Mouse (Mus musculus) embryonic facial prominence, embryonic 12.5 days (tissue): ENCODE results near the gene Mamdc2. TPM values are rescaled to one million over a fixed set of nuclear protein-coding genes. Genes with fewer than 3 reads are reported as not detected.

Experiments
- ATAC-seq: fragments of 200-750 bp; cut with Nextera tagmentation; 2 replicates; pipeline ENCODE4 v1.8.0; 2017; ENCODE audit not compliant: insufficient number of reproducible peaks, insufficient read depth, low FRiP score, low TSS enrichment
- H3K27ac ChIP-seq: fragments of 300-500 bp; sonication (generic); 2 replicates; pipeline ENCODE4 v1.5.1; 2016; ENCODE audit warnings: mild to moderate bottlenecking
- H3K27me3 ChIP-seq: fragments of 300-500 bp; sonication (generic); 2 replicates; pipeline ENCODE4 v1.6.1; 2016; ENCODE audit warnings: mild to moderate bottlenecking, moderate library complexity
- H3K36me3 ChIP-seq: fragments of 300-500 bp; sonication (generic); 2 replicates; pipeline ENCODE4 v1.6.1; 2016; ENCODE audit warnings: mild to moderate bottlenecking
- H3K4me1 ChIP-seq: fragments of 300-500 bp; sonication (generic); 2 replicates; pipeline ENCODE4 v1.6.1; 2016
- H3K4me2 ChIP-seq: fragments of 300-500 bp; sonication (generic); replicated peaks from 2 replicates; pipeline ENCODE4 v1.6.1; 2016; ENCODE audit warnings: mild to moderate bottlenecking, moderate library complexity
- H3K4me3 ChIP-seq: fragments of 300-500 bp; sonication (generic); 2 replicates; pipeline ENCODE4 v1.5.1; 2016; ENCODE audit warnings: mild to moderate bottlenecking
- H3K9ac ChIP-seq: fragments of 300-500 bp; sonication (generic); 2 replicates; pipeline ENCODE4 v1.6.1; 2016; ENCODE audit warnings: mild to moderate bottlenecking, moderate library complexity
- H3K9me3 ChIP-seq: fragments of 300-500 bp; sonication (generic); 2 replicates; pipeline ENCODE4 v1.6.1; 2016; ENCODE audit warnings: mild to moderate bottlenecking, moderate library complexity
- WGBS: fragments of 180-500 bp; shearing (Covaris S2); methylation state at CpG from one replicate; pipeline ENCODE4 v1.1.7; 2016; 5-methylcytosine and 5-hydroxymethylcytosine counted together
- polyA plus RNA-seq: library from polyadenylated mRNA; unstranded; fragments of >200 nt; fragmentation: Nextera tagmentation; extraction: Ambion mirVana; gene quantifications from 2 replicates; pipeline ENCODE4 v1.2.1, GENCODE M21; 2016

Mamdc2 gene
- polyA plus RNA-seq, 1 experiment from 2014 or later, result 1.2 TPM

DNA sequence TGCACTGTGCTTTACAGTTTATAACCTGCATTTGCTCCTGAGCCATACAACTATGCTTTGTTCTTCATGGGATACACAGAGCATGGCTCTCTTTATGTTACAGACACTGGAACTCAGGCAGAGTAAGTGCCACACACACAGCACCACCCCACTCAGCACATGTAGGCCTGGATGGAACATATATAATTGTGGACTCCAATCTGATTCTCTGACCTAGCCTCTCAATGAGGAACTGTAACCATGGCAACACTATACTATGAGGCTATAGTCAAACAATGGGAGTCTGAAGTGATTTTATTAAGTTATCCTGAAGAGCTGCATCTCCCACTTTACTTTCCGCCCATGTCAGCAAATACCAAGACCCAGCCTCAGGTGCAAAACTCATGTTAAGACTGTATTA, 30.6 kb downstream of the Mamdc2 start:
- no peaks in the 10 kb centered on the region for H3K9me3 ChIP-seq
- ATAC-seq, result no peak
- no peak overlapping the region for H3K4me3 ChIP-seq
- H3K36me3 ChIP-seq, result no peaks in the 10 kb centered on the region
- H3K9ac ChIP-seq, result no peak overlapping the region
- no peaks in the 10 kb centered on the region for H3K27me3 ChIP-seq
- H3K27ac ChIP-seq, result no peak overlapping the region
- 86% methylated on average over 1 of the region's 1 CpGs for WGBS
- H3K4me2 ChIP-seq, result no peak overlapping the region
- no peaks in the 10 kb centered on the region for H3K4me1 ChIP-seq

DNA sequence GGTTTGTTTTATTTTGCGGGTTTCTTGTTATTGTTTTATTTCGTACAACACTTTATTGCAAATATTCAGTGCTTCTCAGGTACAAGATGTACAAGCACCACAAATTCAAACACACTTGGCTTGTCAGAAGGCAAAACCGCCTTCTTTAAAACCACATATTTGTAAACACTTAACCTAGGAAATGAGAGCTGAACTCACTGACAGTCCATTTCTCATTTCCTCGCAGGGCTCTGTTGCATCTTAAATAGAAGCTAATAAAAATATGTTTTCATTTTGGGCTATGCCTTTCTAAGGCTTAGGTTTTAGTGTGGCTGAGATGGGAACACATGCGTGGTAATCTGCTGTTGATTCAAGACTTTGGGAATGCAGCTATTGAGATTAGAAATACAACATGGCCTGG, 37.4 kb downstream of the Mamdc2 start:
- no peak for ATAC-seq
- H3K4me3 ChIP-seq, result no peak overlapping the region
- H3K4me2 ChIP-seq, result no peak overlapping the region
- H3K36me3 ChIP-seq, result no peaks in the 10 kb centered on the region
- H3K27me3 ChIP-seq, result no peaks in the 10 kb centered on the region
- H3K9ac ChIP-seq, result no peak overlapping the region
- H3K27ac ChIP-seq, result no peak overlapping the region
- no peaks in the 10 kb centered on the region for H3K9me3 ChIP-seq
- WGBS, result 87% methylated on average over 5 of the region's 5 CpGs
- no peaks in the 10 kb centered on the region for H3K4me1 ChIP-seq

DNA sequence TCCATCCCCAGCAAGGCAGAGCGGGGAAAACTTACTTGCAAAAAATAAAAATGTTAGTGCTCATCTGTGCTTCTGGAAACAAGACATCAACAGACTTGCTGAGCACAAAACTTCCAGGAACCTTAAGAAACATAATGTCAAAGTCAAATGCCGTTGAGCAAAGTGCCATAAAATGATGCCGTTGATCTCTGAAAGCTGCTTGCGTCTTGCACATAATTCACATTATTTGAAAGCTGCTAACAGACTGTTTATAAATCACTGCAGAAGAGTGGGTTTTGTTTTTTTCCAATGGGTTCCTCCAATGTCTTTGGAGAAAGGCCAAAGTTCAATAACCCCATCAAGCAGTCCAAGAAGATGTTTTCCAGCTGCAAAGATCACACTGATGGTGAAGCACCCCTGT, 37.9 kb downstream of the Mamdc2 start:
- H3K4me1 ChIP-seq, result no peaks in the 10 kb centered on the region
- no peaks in the 10 kb centered on the region for H3K27me3 ChIP-seq
- H3K27ac ChIP-seq, result no peak overlapping the region
- WGBS, result 73% methylated on average over 4 of the region's 4 CpGs
- no peak overlapping the region for H3K4me3 ChIP-seq
- no peak for ATAC-seq
- no peaks in the 10 kb centered on the region for H3K9me3 ChIP-seq
- no peak overlapping the region for H3K9ac ChIP-seq
- H3K36me3 ChIP-seq, result no peaks in the 10 kb centered on the region
- no peak overlapping the region for H3K4me2 ChIP-seq

DNA sequence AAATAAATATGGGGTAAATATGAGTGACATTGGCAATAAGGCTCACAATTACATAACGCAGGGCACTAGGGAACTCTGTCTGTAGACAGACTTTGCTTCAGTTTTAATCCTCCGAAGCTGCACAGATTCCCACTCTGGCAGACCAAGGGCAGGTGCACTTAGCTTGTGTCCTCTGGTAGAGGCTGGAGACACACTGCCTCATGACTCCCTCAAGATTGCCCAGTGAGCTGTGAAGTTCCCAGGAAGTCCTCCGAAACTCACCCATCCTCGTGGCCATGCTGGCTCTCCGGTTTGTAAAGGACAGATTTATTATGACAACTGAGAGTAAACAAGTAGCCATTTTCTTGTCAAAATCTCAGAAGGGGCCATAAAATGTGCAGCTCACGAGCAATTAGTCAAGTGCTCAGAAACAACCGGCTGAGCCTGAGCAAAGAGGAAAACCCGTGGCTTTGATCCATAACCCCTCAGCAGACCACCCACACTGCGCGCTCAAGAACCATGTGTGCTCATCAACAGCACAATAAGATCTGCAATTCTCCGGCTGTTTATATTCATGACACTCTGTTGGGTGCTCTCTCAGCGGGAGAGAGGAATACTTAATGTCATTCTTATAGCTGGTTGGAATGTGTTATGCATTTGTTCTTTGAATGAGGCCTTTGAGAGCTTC, 46.6 kb downstream of the Mamdc2 start:
- Histone ChIP-seq H3K27ac (no peak overlapping the region), H3K4me3 (no peak overlapping the region), H3K27me3 (no peaks in the 10 kb centered on the region), H3K9ac (no peak overlapping the region), H3K36me3 (no peaks in the 10 kb centered on the region), H3K9me3 (no peaks in the 10 kb centered on the region), H3K4me2 (no peak overlapping the region), H3K4me1 (no peaks in the 10 kb centered on the region)
- ATAC-seq, result no peak
- WGBS, result 56% methylated on average over 12 of the region's 12 CpGs

DNA sequence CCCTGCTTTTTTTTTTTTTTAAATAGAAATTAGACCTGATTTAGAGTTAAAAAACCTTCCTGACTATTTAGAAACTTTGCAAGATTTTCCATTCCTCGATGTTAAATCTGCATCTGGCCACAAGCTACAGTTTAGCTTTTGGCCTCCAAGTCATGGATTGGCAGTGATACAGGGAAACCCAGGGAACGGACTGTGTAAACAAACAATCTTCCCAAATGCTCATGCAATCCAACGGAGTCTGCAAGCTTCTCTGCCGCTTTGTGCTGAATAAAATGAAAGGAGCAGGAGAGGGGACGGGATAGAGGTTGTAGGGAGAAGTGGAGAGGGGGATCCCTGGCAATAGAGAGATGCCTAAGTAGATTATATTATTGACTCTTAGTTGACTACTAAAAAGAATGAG, 47.8 kb downstream of the Mamdc2 start:
- no peaks in the 10 kb centered on the region for H3K4me1 ChIP-seq
- H3K9ac ChIP-seq, result no peak overlapping the region
- H3K36me3 ChIP-seq, result no peaks in the 10 kb centered on the region
- no peak overlapping the region for H3K4me2 ChIP-seq
- ATAC-seq, result no peak
- H3K4me3 ChIP-seq, result no peak overlapping the region
- no peak overlapping the region for H3K27ac ChIP-seq
- WGBS, result 68% methylated on average over 5 of the region's 5 CpGs
- H3K27me3 ChIP-seq, result no peaks in the 10 kb centered on the region
- no peaks in the 10 kb centered on the region for H3K9me3 ChIP-seq

DNA sequence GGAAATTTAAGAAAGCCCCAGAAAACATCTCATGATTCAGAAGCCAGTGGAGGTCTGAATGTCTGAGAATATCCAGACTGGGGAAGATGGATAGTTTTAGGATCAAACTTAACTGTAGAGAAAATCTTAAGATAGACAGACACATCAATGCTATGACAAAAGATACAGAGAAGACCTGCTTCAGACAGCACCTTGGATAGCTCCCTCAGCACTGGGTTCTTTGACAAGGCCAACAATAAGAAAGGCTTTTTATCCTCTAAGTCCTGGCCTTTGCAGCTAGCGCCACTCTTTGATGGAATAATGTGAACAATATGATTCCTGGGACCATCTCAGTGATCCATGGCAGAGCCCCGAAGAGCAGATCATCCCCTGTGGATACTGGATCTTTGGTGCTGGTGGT, 52.3 kb downstream of the Mamdc2 start:
- WGBS, result 45% methylated on average over 2 of the region's 2 CpGs
- Histone ChIP-seq H3K4me1 (no peaks in the 10 kb centered on the region), H3K36me3 (no peaks in the 10 kb centered on the region), H3K4me3 (no peak overlapping the region), H3K27ac (no peak overlapping the region), H3K4me2 (no peak overlapping the region), H3K9ac (no peak overlapping the region), H3K27me3 (no peaks in the 10 kb centered on the region), H3K9me3 (no peaks in the 10 kb centered on the region)
- ATAC-seq, result no peak

DNA sequence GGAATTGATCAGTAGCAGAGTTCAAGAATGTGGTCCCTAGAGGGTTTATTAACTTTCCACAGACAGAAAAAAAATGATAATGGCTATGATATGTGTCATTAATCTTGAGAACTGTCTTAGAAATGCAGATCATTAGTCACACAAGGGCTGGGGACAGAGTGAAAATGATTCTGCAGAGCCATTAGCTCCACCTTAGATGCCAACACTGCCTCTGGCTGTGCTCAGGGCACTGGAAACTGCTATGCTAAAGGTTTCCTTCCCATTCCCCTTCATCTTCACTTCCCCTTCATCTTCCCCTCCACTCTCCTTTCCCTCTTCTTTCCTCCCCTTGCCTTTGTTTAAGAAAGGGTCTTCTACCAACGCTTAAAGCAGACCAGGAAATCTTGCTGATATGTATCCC, 53.6 kb downstream of the Mamdc2 start:
- H3K27ac ChIP-seq, result no peak overlapping the region
- 62% methylated on average over 1 of the region's 1 CpGs for WGBS

DNA sequence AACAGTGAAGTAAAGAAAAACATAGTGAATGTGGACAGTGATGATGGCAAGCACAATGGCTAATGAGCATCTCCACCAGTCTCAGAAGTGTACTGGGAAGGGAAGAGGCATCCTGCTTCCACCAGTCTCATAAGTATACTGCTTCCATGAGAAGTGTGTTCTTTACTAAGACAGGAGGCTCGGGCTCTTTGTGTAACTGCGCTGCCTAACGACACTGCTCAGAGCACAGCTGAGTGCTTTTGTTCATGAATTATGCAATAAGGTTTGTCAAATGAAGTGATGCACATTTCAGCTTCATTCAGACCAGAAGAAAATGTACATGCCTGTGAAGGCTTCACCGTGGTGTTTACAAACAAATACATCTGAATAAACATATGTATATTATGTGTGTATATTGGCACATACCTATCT, 59.4 kb downstream of the Mamdc2 start:
- 0 out of 2 replicates have a peak, but pooled peaks cover 6% of the 10 kb centered on the region for H3K4me1 ChIP-seq
- no peak overlapping the region for H3K4me3 ChIP-seq
- H3K27me3 ChIP-seq, result no peaks in the 10 kb centered on the region
- no peak overlapping the region for H3K27ac ChIP-seq
- no peaks in the 10 kb centered on the region for H3K9me3 ChIP-seq
- ATAC-seq, result no peak
- no peak overlapping the region for H3K9ac ChIP-seq
- H3K36me3 ChIP-seq, result no peaks in the 10 kb centered on the region
- 71% methylated on average over 4 of the region's 4 CpGs for WGBS
- H3K4me2 ChIP-seq, result no peak overlapping the region

More for the DNA sequence above, 53.6 kb downstream of the Mamdc2 start:
- ATAC-seq, result no peak
- no peaks in the 10 kb centered on the region for H3K9me3 ChIP-seq
- no peaks in the 10 kb centered on the region for H3K36me3 ChIP-seq
- H3K27me3 ChIP-seq, result no peaks in the 10 kb centered on the region
- no peak overlapping the region for H3K4me2 ChIP-seq
- no peak overlapping the region for H3K9ac ChIP-seq
- H3K4me3 ChIP-seq, result no peak overlapping the region
- H3K4me1 ChIP-seq, result no peaks in the 10 kb centered on the region

DNA sequence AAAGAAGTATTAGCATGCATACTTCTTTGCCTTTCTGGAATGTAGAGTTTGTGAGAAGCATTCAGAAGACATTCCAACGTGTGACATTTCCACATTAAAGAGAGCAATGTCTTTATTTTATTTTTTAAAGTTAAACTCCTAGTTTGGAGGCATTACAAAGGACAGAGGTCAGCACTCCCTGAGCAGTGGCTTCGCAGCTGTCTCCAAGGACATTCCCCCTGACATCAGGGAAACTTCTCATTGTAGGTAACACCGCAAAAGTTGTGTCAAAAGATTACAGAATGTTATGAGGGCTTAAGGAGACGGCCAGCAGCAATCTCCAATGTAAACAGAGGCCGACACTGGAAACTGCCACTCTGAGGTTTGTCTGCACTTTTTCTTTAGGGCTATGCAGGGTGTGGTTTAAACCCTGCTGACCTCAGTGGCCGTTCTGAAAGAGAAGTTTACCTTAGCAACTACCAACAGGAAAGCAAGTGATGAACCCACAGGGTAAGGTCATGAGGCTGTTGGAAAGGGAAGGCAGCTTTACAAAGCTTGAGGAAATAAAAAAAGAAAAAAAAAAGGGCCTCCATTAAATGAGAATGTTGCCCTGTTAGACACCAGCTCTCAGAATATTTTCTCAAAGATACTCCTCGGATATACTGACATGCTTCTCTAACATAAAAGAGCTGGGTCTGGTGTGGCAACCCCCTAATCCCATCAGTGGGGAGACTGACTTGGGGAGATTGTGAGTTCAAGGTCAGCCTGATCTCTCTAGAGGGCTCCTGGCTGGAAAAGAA, 60.0 kb downstream of the Mamdc2 start:
- no peak overlapping the region for H3K4me3 ChIP-seq
- no peaks in the 10 kb centered on the region for H3K27me3 ChIP-seq
- H3K27ac ChIP-seq, result no peak overlapping the region
- 0 out of 2 replicates have a peak, but pooled peaks cover 6% of the 10 kb centered on the region for H3K4me1 ChIP-seq
- H3K4me2 ChIP-seq, result no peak overlapping the region
- no peaks in the 10 kb centered on the region for H3K36me3 ChIP-seq
- no peak for ATAC-seq
- H3K9me3 ChIP-seq, result no peaks in the 10 kb centered on the region
- 28% methylated on average over 7 of the region's 7 CpGs for WGBS
- no peak overlapping the region for H3K9ac ChIP-seq

DNA sequence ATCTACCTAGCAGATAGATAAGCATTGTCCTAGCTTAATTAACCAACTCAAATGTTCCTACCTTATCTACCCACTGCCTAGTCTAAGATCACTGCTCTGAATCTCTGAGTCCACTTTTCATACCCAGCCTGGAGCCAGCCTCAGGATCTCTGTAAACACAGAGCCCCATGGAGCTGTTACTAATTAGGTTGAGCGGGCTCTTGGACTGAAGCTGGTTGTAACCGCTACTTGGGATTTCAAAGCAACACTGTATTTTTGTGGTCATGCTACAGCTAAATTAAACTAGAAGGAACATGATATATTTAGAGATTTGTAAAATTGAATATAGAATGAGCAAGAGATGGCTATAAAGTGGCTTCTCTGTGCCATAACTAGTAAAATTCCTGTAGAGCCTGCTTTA, 65.8 kb downstream of the Mamdc2 start:
- no peaks in the 10 kb centered on the region for H3K9me3 ChIP-seq
- no peaks in the 10 kb centered on the region for H3K36me3 ChIP-seq
- H3K27me3 ChIP-seq, result no peaks in the 10 kb centered on the region
- H3K4me3 ChIP-seq, result no peak overlapping the region
- H3K9ac ChIP-seq, result no peak overlapping the region
- 42% methylated on average over 2 of the region's 2 CpGs for WGBS
- no peak for ATAC-seq
- H3K4me1 ChIP-seq, result no peaks in the 10 kb centered on the region
- H3K4me2 ChIP-seq, result no peak overlapping the region
- H3K27ac ChIP-seq, result no peak overlapping the region

DNA sequence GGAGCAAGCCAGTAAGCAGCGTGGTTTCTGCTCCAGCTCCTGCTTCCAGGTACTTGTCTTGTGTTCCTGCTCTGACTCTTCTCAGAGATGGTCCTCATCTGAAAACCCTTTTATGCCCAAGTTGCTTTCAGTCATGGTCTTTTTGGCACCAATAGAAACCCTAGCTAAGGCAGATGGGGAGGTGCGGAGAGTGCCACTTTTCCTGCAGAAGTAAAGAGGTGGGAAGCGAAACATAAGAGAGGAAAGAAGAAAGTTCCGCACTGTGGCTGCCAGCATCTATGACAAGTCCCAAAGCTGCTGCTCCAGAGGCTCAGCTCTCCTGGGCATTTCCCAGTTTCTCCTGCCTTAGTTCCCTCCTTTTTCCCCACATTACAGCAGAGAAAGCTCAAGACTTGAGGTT, 67.3 kb downstream of the Mamdc2 start:
- Histone ChIP-seq H3K4me2 (no peak overlapping the region), H3K27ac (no peak overlapping the region), H3K27me3 (no peaks in the 10 kb centered on the region), H3K4me3 (no peak overlapping the region), H3K4me1 (no peaks in the 10 kb centered on the region; the same call in 1 of the 2 replicates), H3K9ac (no peak overlapping the region), H3K9me3 (no peaks in the 10 kb centered on the region), H3K36me3 (no peaks in the 10 kb centered on the region)
- no peak for ATAC-seq
- WGBS, result 85% methylated on average over 4 of the region's 4 CpGs

DNA sequence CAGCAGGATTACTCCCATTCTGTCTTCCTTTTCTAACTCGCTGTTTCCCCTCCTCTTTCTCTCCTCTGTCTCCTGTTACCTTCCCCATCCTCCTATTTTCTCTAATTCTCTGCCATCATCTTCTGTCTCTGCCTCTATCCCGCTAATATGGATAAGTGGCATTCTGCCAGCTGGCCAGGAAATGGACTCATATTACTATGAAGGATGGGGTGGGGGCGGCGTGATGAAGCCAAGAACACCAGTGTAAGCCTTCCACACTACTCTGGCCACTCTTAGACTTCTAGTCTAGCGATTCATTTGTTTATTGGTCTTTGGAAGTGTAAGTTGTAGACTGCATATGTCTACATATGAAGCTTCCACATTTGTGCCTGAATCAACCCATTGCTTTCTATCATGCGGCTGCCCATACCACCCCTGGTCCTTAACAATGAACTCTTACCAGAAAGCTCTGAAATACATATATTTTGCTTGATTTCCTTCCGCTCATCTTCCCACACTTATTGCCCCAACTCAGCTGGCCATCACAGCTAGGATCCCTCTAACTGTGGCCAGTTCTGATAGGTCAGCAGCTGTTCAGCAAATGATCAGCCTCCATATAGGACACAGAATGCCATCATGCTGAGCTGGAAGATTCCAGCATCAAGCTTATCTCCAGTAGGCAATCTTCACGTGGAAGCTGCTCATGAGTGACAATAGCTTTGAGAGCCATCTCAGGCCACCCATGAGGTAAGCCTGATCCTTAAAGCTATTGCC, 68.3 kb downstream of the Mamdc2 start:
- Histone ChIP-seq H3K4me1 (no peaks in the 10 kb centered on the region; the same call in 1 of the 2 replicates), H3K36me3 (no peaks in the 10 kb centered on the region), H3K9me3 (no peaks in the 10 kb centered on the region), H3K27ac (no peak overlapping the region), H3K4me3 (no peak overlapping the region), H3K4me2 (no peak overlapping the region), H3K9ac (no peak overlapping the region), H3K27me3 (no peaks in the 10 kb centered on the region)
- ATAC-seq, result no peak
- WGBS, result 82% methylated on average over 8 of the region's 8 CpGs
